Mouse (Mus musculus) layer of hippocampus, postnatal 14 days (tissue): ENCODE results near the gene Zmynd12. TPM values are rescaled to one million over a fixed set of nuclear protein-coding genes. Genes with fewer than 3 reads are reported as not detected.

Experiments used
- DNase-seq, 2 experiments: peaks; one replicate each; pipeline ENCODE4 v3.0.0; 2021 to 2022; ENCODE audit warnings: low spot score in 2 of 2, mixed read lengths in 1 of 2
- total RNA-seq, 2 experiments: library from RNA; stranded (reverse); gene quantifications; 2 replicates each; pipeline ENCODE4 v1.2.3; 2021

The Zmynd12 gene
- total RNA-seq, 2 experiments from 2014 or later: 0.51 to 0.69 TPM

GRCm38 (mm10) chr4:119447261-119447660 is 24.6 kb downstream of the Zmynd12 start:
- DNase-seq: no peak

DNA sequence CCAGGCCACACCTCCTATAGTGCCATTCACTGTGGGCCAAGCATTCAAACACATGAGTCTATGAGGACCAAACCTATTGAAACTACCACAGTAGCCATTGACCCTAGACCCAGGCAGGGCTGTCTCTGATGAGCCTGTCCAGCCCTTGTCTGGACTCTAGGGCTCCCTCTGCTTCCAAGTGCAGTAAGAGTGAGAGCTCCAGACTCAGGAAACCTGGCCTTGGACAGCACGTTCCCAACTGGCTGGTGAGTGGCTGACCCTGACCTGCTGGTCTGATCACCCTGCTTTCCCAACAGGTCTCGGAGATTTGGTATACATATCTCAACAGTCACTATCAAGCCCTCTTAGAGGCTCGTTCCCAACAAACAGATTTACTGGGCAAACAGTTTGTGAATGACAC is 25.2 kb downstream of the Zmynd12 start:
- no peak for DNase-seq

- DNase-seq: no peak
Observed at GRCm38 (mm10) chr4:119450436-119450835, 27.8 kb downstream of the Zmynd12 start.

DNA sequence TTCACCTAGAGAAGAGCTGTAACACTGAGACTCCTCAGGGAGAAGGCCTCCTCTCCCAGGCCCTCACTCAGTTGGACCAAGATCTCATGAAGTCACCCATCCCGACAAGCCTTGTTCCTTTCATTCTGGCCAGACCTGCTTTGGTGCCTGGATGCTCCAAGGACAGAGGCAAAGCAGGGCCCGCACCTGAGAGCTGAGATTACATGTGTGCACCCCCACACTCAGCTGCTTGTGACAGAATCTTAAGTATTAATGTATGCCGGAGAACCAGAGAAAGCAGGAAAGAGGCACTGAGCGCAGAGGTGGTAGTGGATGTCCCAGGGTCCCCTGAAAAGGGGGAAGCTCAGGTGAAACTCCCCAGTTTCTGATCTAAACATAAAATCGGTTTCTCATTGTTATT is 30.5 kb downstream of the Zmynd12 start:
- DNase-seq: no peak

GRCm38 (mm10) chr4:119453533-119453932 is 30.9 kb downstream of the Zmynd12 start:
- DNase-seq: no peak

DNA sequence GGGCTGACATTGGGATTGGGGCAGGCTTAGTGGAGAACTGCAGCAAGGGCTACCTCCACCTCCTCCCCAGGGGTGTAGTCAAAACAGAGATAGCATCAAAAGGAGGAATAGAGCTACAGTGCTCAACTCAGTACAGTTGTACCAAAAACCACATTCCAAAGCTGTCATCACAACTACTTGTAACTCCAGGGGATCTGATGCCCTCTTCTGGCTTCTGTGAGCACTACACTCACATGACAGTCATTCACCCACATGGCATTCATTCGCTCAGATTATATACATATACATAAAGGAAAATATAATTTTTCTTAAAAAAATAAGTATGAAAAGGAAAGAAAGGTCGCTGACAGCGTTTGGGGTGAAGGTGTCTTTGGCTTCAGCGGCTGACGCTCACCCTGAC is 37.7 kb downstream of the Zmynd12 start:
- DNase-seq: peak; percentile 54 to 73

- peak; percentile 83 to 96 for DNase-seq
Observed at GRCm38 (mm10) chr4:119460728-119461141, 38.1 kb downstream of the Zmynd12 start.

DNA sequence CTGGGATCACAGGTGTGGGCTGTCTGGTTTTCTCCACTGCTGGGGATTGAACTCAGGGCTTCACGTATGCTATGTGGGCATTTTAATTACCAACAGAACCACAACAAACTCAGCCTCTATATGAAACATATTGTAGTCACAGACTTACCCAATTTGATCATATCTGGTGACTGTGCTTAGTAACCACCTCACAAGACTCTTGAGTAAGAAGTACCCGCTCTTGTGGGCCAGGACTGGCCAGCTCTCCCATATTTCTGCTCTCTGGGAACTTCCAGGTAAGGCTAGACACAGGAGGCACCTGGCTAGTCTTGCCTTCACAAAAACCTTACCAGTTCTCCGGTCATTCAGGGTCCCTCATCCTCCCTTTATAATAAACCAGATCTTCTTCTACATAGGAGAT is 39.8 kb downstream of the Zmynd12 start:
- DNase-seq: no peak

- peak; percentile 40 to 46 for DNase-seq
Observed at GRCm38 (mm10) chr4:119462858-119463755, 40.5 kb downstream of the Zmynd12 start.

DNA sequence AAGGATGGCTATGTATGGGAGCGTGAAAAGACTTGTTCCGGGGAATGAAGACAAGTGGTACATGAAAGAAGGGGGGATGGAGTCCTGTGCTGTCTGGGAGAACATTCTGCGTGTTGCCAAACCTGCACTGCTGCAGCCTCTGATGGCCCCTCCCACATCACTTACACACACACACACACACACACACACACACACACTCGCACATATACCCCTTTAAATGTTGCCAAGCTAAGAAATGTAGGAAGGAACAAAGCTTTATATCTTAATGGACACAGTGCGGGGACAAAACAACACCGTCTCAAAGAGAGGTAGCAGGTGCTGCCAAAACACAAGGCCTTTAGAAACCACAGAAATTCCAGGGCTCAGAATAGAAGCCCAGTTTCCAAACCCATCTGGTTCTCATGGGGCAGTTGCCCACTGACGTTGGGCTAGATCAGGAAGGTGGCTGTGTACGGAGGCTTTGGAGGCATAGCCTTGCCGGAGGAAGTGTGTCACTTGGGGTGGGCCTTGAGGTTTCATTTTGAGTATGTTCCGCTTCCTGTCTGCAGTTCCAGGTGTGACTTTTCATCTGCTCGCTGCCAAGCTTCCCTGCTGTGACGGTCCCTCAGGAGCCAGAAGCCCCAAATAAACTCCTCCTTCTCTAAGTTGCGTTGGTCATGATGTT is 41.3 kb downstream of the Zmynd12 start:
- no peak for DNase-seq

DNA sequence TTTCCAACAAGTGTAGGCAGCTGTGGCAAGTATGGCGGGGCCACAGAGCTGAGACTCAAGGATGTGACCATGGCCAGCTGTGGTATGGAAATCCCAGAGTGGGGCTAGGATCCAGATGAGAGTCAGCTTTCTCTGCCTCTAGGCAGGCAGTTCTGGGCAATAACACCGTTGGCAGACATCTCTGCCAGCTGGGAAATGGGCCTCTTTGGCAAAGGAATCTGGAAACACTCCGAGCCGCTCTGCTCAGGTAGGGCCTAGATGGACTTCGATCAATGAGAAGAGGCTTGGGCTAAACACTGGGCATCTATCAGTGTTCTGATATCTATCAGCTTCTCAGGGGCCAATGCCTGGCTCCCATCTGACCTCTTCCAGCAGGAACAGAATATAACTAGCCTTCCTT is 43.2 kb downstream of the Zmynd12 start:
- no peak for DNase-seq

- peak; percentile 69 to 82 for DNase-seq
Observed at GRCm38 (mm10) chr4:119467720-119468380, 45.2 kb downstream of the Zmynd12 start.

- no peak for DNase-seq
Observed at GRCm38 (mm10) chr4:119472545-119472944, 49.9 kb downstream of the Zmynd12 start.

- DNase-seq: no peak
Observed at GRCm38 (mm10) chr4:119473150-119473549, 50.5 kb downstream of the Zmynd12 start.

DNA sequence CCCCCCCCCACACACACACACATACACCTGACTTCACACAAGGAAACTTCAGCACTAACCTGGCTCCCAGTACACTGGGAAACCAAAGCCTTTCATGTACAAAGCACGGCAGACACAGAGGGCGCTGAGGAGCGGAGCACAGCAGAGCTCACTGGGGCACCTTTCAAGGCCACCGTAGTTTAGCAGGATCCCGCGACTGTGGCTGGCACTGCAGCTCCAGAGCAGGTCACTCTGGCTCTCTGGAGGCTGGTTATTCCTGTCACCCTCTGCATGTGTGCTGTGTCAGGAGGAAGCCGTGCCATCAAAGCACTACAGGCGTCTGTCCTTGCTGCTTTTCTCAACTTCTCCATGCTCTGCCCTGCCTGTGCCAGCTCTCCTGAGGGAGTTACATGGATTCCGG is 60.4 kb downstream of the Zmynd12 start:
- no peak for DNase-seq

- no peak for DNase-seq
Observed at GRCm38 (mm10) chr4:119484882-119485281, 62.3 kb downstream of the Zmynd12 start.

GRCm38 (mm10) chr4:119489666-119490065 is 67.1 kb downstream of the Zmynd12 start:
- DNase-seq: peak in 1 of 2 experiments; percentile 28

DNA sequence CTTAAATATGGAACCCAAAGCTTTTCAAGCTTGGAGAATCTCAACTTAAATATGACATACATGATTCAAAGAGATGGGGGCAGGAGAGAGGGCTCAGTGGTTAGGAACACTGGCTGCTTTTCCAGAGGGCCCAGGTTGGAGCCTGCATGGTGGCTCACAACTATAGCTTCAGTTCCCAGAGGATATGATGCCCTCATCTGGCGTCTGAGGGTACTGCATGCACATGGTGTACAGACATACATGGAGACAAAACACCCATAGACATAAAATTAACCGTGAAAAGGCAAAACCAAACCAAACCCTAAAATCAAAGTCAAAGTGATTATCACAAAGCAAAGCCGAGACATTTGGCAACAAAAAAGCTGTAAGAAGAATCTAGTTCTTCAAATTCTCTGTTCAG is 68.2 kb downstream of the Zmynd12 start:
- peak; percentile 48 to 54 for DNase-seq

DNA sequence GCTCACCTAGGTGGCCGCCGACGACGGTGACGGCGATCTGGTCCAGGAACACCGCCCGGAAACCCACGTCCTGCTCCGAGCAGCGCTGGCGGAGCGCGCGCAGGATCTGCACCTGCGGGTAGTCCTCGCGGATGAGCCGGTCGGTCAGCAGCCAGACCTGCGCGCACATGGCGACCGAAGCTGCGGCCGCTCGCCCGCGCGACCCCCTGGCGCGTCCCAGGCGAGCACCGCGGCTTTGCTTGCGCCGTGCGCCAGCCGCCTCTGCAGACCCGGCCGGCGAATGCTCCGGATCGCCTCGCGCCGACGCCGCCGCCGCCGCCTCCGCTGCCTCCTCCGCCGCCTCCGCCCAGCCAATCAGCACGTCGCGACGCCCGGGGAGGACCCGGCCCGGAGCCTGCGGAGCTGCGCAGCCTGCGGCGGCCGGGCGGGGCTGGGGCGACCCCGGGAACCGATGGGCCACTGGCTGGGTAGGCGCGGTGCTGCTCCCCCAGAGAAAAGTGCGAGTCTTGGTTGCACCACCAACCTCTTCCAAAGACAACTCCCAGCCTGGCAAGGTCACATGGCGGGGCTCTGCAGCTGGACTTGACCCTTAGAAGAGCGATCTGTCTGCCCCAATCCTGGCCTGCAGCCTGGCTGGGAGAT is 69.8 kb downstream of the Zmynd12 start, which contains the start of gene Rimkla:
Gene Rimkla (minus strand): TSS at position 338 of the 642 bp plus-strand sequence.
- DNase-seq: peak; percentile 58 to 61

DNA sequence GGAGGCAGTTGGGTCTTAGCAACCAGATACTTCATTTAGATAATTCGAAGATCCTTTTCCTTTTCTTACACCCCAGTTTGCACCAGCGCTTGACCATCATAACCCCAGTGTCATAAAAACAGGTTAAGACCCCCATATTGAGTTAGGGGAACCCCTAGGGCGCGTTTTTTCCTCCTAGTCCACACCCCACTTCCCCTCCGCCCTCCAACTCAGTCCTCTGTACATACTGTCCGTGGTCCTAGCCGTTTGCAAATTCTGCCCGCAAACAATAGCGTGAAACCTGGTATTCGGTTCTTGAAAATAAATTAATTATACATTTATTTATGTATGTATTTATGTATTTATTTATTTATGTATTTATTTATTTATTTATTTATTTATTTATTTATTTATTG is 70.3 kb downstream of the Zmynd12 start:
- DNase-seq: no peak

GRCm38 (mm10) chr4:119498319-119498848 is 75.8 kb downstream of the Zmynd12 start:
- no peak for DNase-seq
